Comparison of ENCODE assay signal across 10 mouse cellular contexts in genomic region chr8:8623486-8623885, GRCm38 (mm10). TPM values are rescaled to one million over a fixed set of nuclear protein-coding genes. Genes with fewer than 3 reads are reported as not detected.
DNase-seq lines count a peak whose midpoint lies in the region; ATAC-seq and TF ChIP-seq lines count a peak whose summit lies in the region.
"Had no signal": no experiment of that assay in that cellular context is flagged by ENCODE, and none has a peak within 500 bp of the region (broad histone marks: within the 10 kb centered on the region; RNA-seq: fewer than 3 reads in every experiment).

No protein-coding gene starts in this region.

- no peaks in the 10 kb centered on the region for H3K9me3 ChIP-seq in kidney, embryonic 14.5 days (ENCODE audit: control insufficient read depth, low read length)
- H3K9me3 ChIP-seq in intestine, postnatal 0 days (ENCODE audit: control insufficient read depth) = no peaks in the 10 kb centered on the region
- H3K9me3 ChIP-seq: embryonic facial prominence, embryonic 13.5 days; liver, embryonic 12.5 days; neural tube, embryonic 12.5 days had no signal

- no peak for TF ChIP-seq CTCF in intestine, postnatal 0 days (IDR thresholded peaks at IDR 0.05; ENCODE audit: low read depth)

- peaks cover 38% of the 10 kb centered on the region for H3K36me3 ChIP-seq in kidney, embryonic 14.5 days (ENCODE audit: control insufficient read depth, insufficient read depth, low read length)
- peaks cover 23% of the 10 kb centered on the region for H3K36me3 ChIP-seq in intestine, postnatal 0 days (ENCODE audit: control insufficient read depth, insufficient read depth)

- H3K4me1 ChIP-seq in kidney, embryonic 14.5 days (ENCODE audit: control insufficient read depth, insufficient read depth, low read length) = no peaks in the 10 kb centered on the region
- H3K4me1 ChIP-seq in intestine, postnatal 0 days (replicated peaks; ENCODE audit: control insufficient read depth, insufficient read depth, low read length) = peaks cover 3% of the 10 kb centered on the region; the same call in 1 of the 2 replicates
- H3K4me1 ChIP-seq: liver, embryonic 12.5 days had no signal

- no peaks in the 10 kb centered on the region for H3K27me3 ChIP-seq in kidney, embryonic 14.5 days (ENCODE audit: control insufficient read depth, insufficient read depth, low read length)
- no peaks in the 10 kb centered on the region for H3K27me3 ChIP-seq in intestine, postnatal 0 days (replicated peaks; ENCODE audit: control insufficient read depth, insufficient read depth, low read length)
- H3K27me3 ChIP-seq: embryonic facial prominence, embryonic 13.5 days; liver, embryonic 12.5 days; neural tube, embryonic 12.5 days had no signal

- no peak overlapping the region for H3K4me2 ChIP-seq in kidney, embryonic 14.5 days (replicated peaks; ENCODE audit: low read depth, low read length)
- H3K4me2 ChIP-seq in intestine, postnatal 0 days (replicated peaks; ENCODE audit: low read depth) = no peak overlapping the region
- H3K4me2 ChIP-seq: embryonic facial prominence, embryonic 13.5 days; liver, embryonic 12.5 days; neural tube, embryonic 12.5 days had no signal

- ATAC-seq in kidney, embryonic 14.5 days (ENCODE audit: low FRiP score, low TSS enrichment) = no peak
- no peak for ATAC-seq in intestine, postnatal 0 days
- ATAC-seq: liver, embryonic 12.5 days had no signal

- H3K27ac ChIP-seq in kidney, embryonic 14.5 days (ENCODE audit: low read depth, low read length) = no peak overlapping the region
- no peak overlapping the region for H3K27ac ChIP-seq in intestine, postnatal 0 days (ENCODE audit: low read depth, low read length)
- H3K27ac ChIP-seq: embryonic facial prominence, embryonic 13.5 days; liver, embryonic 12.5 days; neural tube, embryonic 12.5 days had no signal

- DNase-seq in kidney, adult 18-20 months = peak; percentile 12
- DNase-seq in heart, adult 9 months (ENCODE audit: low spot score in 2 of 2) = peak; percentile 70 to 85
- DNase-seq in heart, postnatal 4 days = peak; percentile 49
- peak; percentile 45 for DNase-seq in lung, postnatal 14 days
- no peak for DNase-seq in frontal cortex, postnatal 25 days (ENCODE audit: low spot score in 2 of 2)

- 61% methylated on average over 8 of the region's 8 CpGs for WGBS in kidney, embryonic 14.5 days
- WGBS in intestine, postnatal 0 days = 38% methylated on average over 8 of the region's 8 CpGs

- H3K9ac ChIP-seq in kidney, embryonic 14.5 days (ENCODE audit: low read depth, low read length) = no peak overlapping the region
- no peak overlapping the region for H3K9ac ChIP-seq in intestine, postnatal 0 days (ENCODE audit: low read depth, low read length)
- H3K9ac ChIP-seq: embryonic facial prominence, embryonic 13.5 days; liver, embryonic 12.5 days; neural tube, embryonic 12.5 days had no signal

- H3K4me3 ChIP-seq in kidney, embryonic 14.5 days (ENCODE audit: low read length) = no peak overlapping the region
- H3K4me3 ChIP-seq in intestine, postnatal 0 days (ENCODE audit: low read depth, low read length) = no peak overlapping the region
- H3K4me3 ChIP-seq: embryonic facial prominence, embryonic 13.5 days; liver, embryonic 12.5 days; neural tube, embryonic 12.5 days had no signal

RNA-seq across cellular contexts. Expression of gene Efnb2, which starts 37.6 kb away (rescaled TPM):
- polyA plus RNA-seq in kidney, embryonic 14.5 days (2014; fragmentation: Nextera tagmentation; extraction: Ambion mirVana) = 26.3 and 34.1 TPM in 2 replicates
- total RNA-seq in heart, postnatal 4 days (2021) = 10 to 100 TPM; 47.4 to 47.8 TPM
- polyA plus RNA-seq in intestine, postnatal 0 days (2015; fragmentation: Nextera tagmentation; extraction: Ambion mirVana) = 6.7 and 7.6 TPM in 2 replicates

Comparison
In these comparisons a context has a peak if more than half of its experiments do, and no peak if none do; other contexts are left out.
1. DNase-seq: peak in kidney, adult 18-20 months (single experiment), heart, adult 9 months (2 of 2), heart, postnatal 4 days (single experiment) and lung, postnatal 14 days (single experiment); none in frontal cortex, postnatal 25 days (0 of 2).